Mouse (Mus musculus) megakaryocyte, embryonic 14.5 days (primary cell): ENCODE measurements around the gene Zfp740. TPM values are rescaled to one million over a fixed set of nuclear protein-coding genes. Genes with fewer than 3 reads are reported as not detected.
A peak's percentile ranks its signal among the peaks of the same experiment; 100 is the strongest.

Experiments
- H3K27me3 ChIP-seq: replicated peaks from 2 replicates; pipeline ENCODE3; 2012; ENCODE audit warnings: inconsistent platforms
- H3K36me3 ChIP-seq: replicated peaks from 2 replicates; pipeline ENCODE3; 2012; ENCODE audit warnings: low read length, inconsistent platforms, mixed read lengths
- H3K4me1 ChIP-seq: 2 replicates; pipeline ENCODE4 v1.6.1; 2012; ENCODE audit warnings: inconsistent platforms
- H3K4me3 ChIP-seq: replicated peaks from 2 replicates; pipeline ENCODE3; 2012; ENCODE audit warnings: moderate library complexity, mild to moderate bottlenecking, inconsistent platforms
- H3K9me3 ChIP-seq: 2 replicates; pipeline ENCODE4 v1.6.1; 2012; ENCODE audit warnings: inconsistent platforms
- FLI1 ChIP-seq: IDR thresholded peaks from 2 replicates; pipeline ENCODE4 v1.6.1; 2012; ENCODE audit warnings: low read length, inconsistent platforms, mixed read lengths
- GATA1 ChIP-seq: IDR thresholded peaks from 3 replicates; pipeline ENCODE4 v1.6.1; 2012; ENCODE audit warnings: mixed read lengths, low read length, inconsistent platforms, borderline replicate concordance
- polyA plus RNA-seq: library from polyadenylated mRNA; stranded (reverse); fragments of >175 nt; gene quantifications from 2 replicates; pipeline ENCODE4 v1.2.3, GENCODE M21; 2012; ENCODE audit warnings: low replicate concordance; ENCODE audit not compliant: insufficient read depth

Zfp740 gene
- polyA plus RNA-seq, 1 experiment: 3.8 TPM

DNA sequence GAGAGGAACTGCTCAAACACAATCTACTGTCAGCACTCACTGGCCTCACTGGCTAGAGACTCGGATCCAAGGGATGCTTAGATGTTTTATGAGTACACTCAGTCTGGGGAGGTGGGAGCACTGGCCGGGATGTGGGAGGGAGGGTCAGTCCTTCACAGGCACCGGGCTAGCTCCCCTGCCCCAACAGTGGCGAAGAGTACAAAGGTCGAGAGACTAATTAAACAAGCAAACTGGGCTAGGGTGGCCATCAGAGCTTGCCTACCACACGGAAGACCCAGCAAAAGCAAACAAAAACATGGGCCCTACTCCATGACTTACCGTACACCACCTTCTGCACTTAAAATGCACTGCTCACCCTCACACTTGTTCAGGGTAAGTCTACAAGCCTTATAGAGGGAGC, 11.3 kb upstream of the Zfp740 start:
- Histone ChIP-seq H3K4me3 (no peak overlapping the region), H3K9me3 (no peaks in the 10 kb centered on the region), H3K27me3 (peaks cover 61% of the 10 kb centered on the region), H3K4me1 (peaks cover 18% of the 10 kb centered on the region), H3K36me3 (no peaks in the 10 kb centered on the region)
- no peak for TF ChIP-seq FLI1
- TF ChIP-seq GATA1: no peak

DNA sequence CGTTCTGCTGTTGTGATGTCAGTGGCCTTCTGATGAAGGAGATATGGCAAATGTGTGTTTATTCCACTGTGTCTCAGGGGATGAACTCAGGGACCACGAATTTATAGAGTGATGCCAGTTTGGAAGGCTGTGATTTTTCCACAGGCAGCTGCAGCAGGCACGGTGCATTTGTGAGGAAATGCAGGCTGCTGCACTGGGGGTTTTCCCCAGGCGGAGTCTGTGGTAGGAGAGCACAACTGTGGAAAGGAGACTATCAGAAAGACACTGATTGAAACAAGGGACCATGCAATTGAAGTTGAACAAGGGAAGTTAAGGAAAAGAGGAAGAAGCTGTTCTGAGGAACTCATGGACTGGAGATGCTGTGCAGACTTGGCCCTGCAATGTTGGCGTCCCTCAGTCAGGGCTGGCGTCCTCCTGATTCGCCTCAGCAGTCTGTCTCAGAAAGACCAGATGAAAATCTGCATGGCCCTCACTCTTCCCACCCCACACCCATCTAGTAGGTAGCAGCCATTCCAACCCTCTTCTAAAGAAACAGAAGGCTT, 10.7 kb upstream of the Zfp740 start:
- Histone ChIP-seq H3K36me3 (no peaks in the 10 kb centered on the region), H3K4me3 (no peak overlapping the region), H3K9me3 (no peaks in the 10 kb centered on the region), H3K4me1 (peaks cover 18% of the 10 kb centered on the region), H3K27me3 (peaks cover 61% of the 10 kb centered on the region)
- TF ChIP-seq FLI1 (no peak), GATA1 (no peak)

DNA sequence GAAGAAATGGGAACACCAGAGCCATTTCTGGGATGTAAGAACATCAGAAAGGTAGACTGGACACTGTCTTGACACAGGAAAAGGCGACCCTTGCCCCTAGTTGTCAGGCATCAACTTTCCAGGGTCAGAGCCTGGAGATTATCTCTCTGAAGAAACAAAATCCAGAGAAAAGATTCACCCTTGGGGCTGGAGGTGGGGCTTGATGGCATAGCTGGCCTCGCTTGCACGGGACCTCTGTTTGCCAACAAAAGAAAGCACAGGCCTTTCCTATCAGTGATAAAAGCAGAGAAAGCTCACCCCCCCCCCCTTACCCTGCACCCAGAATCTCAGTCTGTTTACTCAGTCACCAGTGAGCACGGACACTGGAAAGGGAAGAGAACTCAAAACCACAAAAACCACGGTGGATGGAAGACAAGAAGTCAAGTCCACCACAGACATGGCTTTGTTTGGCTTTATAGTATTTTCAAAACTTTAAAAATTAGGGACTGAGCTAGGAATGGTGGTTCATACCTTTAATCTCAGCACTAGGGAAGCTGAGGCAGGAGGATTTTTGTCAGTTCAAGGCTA, 10.1 kb upstream of the Zfp740 start:
- no peaks in the 10 kb centered on the region for H3K36me3 ChIP-seq
- no peak overlapping the region for H3K4me3 ChIP-seq
- no peaks in the 10 kb centered on the region for H3K9me3 ChIP-seq
- H3K27me3 ChIP-seq: peaks cover 58% of the 10 kb centered on the region
- TF ChIP-seq GATA1: no peak
- TF ChIP-seq FLI1: no peak
- peaks cover 18% of the 10 kb centered on the region for H3K4me1 ChIP-seq

DNA sequence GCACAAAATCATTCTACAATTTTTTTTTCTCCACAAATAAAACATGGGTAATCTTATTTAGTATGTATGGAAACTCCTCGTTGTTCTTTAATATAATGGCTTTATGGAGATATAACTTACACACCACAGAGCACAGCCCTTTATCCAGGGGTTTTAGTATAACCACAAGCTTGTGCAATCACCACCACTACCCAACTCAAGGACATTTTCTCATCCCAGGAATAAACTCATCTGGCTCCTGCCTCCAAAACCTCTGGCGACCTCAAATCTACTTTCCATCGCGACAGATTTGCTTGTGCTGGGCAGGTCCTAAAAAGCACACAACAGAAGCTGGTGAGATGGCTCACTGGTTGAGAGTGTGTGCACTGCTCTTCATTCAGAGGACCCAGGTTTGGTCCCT, 9.4 kb upstream of the Zfp740 start:
- TF ChIP-seq GATA1 (no peak), FLI1 (no peak)
- Histone ChIP-seq H3K36me3 (no peaks in the 10 kb centered on the region), H3K4me1 (peaks cover 18% of the 10 kb centered on the region), H3K4me3 (no peak overlapping the region), H3K9me3 (no peaks in the 10 kb centered on the region), H3K27me3 (peaks cover 50% of the 10 kb centered on the region)

DNA sequence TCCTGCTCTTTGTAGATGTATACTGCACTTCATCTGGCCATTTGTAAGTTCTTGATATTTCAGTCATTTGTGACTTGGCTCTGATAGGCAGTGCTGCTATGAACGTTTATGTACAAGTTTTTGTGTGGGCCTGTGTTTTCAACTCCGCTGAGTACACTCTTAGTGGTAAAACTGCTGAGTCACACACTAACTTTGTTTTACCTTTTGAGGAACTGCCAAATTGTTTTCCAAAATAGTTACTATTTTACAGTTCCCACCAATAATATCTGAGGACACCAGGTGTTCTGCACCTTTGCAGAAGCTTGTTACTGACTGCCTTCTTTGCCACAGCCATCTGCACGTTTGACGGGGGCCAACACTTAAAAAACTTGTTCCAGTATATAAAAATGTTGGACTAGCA, 8.6 kb upstream of the Zfp740 start:
- TF ChIP-seq FLI1: no peak
- no peak for TF ChIP-seq GATA1

DNA sequence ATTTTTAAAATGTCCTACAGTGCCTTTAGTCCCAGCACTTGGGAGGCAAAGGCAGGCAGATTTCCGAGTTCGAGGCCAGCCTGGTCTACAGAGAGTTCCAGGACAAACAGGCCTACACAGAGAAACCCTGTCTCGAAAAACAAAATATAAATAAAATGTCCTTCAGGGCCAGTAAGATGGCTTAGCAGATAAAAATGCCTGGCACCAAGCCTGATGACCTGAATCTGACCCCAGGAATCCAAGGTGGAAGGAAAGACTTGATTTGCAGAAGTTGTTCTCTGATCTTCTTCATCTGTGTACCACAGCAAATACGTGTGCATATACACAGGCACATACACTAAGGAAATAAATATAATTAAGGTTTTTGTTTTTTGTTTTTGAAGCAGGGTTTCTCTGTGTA, 7.7 kb upstream of the Zfp740 start:
- TF ChIP-seq FLI1 (no peak), GATA1 (no peak)
- no peak overlapping the region for H3K4me3 ChIP-seq
- no peaks in the 10 kb centered on the region for H3K9me3 ChIP-seq
- H3K4me1 ChIP-seq: peaks cover 22% of the 10 kb centered on the region
- no peaks in the 10 kb centered on the region for H3K36me3 ChIP-seq
- H3K27me3 ChIP-seq: peaks cover 39% of the 10 kb centered on the region

More for the DNA sequence above, 8.6 kb upstream of the Zfp740 start:
- Histone ChIP-seq H3K9me3 (no peaks in the 10 kb centered on the region), H3K4me3 (no peak overlapping the region), H3K4me1 (peaks cover 22% of the 10 kb centered on the region), H3K36me3 (no peaks in the 10 kb centered on the region), H3K27me3 (peaks cover 49% of the 10 kb centered on the region)

DNA sequence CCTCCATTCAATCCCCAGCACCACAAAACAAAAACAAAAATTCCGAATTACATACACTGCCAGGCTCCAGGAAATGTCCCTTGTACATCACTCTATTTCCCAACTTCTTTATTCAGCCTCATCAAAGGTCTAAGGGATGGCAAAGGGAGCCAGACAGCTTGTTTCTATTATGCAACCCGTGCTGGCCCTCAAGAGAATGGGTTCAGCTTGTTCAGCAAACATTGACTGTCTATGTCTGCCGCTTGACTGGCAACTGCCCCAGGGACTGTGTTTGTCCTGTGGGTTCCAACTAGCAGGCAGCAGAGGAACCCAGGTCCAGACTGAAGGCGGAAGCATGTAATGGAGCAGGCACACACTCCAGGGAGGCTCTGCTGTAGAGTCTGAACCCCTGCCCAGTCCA, 4.2 kb upstream of the Zfp740 start:
- Histone ChIP-seq H3K4me3 (no peak overlapping the region), H3K27me3 (peaks cover 16% of the 10 kb centered on the region), H3K36me3 (peaks cover 3% of the 10 kb centered on the region), H3K9me3 (no peaks in the 10 kb centered on the region), H3K4me1 (peaks cover 25% of the 10 kb centered on the region)
- TF ChIP-seq FLI1: no peak
- no peak for TF ChIP-seq GATA1

DNA sequence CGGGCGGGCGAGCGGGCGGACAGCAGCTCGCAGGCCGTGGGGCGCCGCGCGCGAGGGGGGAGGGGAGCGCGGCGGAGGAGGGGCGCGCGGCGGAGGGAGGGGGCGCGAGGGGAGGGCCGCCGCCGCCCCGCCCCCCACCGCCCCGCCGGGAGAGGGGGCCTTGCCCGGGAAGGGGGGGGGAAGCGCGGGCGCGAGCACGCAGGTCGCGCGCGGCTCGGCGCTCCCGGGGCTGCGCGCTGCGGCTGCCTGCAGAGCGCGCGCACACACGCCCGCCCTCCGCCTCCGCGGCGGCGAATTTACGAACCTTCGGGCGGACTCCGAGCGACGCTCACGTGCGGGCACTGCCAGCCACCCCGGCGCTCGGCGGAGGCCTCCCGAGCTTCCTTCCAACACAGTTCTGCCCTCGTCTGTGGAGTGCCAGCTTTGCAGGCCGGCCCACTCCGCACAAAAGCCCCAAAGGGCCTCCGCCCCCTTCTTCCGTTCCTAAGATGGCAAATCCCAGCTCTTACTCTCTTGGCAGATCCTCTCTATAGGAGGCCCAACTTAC, 859 bp downstream of the Zfp740 start:
- H3K4me3 ChIP-seq: peak overlapping the region; percentile 93
- peaks cover 53% of the 10 kb centered on the region for H3K4me1 ChIP-seq
- no peak for TF ChIP-seq GATA1
- no peak for TF ChIP-seq FLI1

DNA sequence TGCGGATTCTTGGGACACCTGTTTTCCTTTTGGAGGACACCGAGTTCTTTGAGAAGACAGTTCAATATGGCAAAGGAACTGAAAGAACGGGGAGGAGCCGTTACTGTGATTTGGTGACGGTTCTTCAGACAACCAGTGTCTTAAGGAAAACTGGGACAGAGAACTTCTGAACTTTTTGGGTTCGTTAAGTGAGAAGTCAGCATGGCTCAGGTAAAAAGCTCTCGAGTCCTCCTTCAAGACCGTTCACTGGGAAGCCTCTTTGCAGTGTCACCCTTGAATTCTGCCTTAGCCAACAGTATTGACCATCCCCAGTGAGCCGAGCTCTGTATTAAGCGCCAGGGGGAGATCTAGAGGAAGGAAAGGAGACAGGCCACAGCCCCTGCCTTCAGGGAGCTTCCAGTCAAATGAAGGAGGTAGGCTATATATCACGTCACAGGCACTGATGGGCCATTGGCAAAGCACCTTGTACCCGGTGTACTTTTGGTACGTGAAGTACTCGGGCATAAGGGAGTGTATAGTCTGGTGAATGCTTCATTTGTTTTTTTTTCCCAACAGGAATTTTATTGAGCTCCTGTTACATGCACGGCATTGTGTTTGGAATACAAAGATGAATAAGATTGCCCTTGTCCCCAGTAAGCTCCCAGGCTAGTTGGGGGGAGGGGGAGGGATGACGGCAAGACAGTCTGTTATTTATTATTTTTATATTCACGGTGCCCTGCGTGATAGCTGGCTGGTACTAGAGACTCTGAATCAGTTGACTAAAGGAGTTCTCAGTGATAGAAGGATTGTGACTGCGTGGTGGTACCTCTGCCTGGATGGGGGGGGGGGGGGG, 1.8 kb downstream of the Zfp740 start, which contains the start of gene Csad:
Gene Csad (minus strand): TSS at position 51 of the 832 bp plus-strand sequence.
- peaks cover 49% of the 10 kb centered on the region for H3K4me1 ChIP-seq
- no peaks in the 10 kb centered on the region for H3K27me3 ChIP-seq
- peaks cover 56% of the 10 kb centered on the region for H3K36me3 ChIP-seq
- H3K4me3 ChIP-seq: peak within 1 kb of the TSS; percentile 93
- H3K9me3 ChIP-seq: no peaks in the 10 kb centered on the region
- no peak for TF ChIP-seq FLI1

More for the DNA sequence above, 859 bp downstream of the Zfp740 start:
- Histone ChIP-seq H3K36me3 (peaks cover 49% of the 10 kb centered on the region), H3K9me3 (no peaks in the 10 kb centered on the region), H3K27me3 (peaks cover 3% of the 10 kb centered on the region)

DNA sequence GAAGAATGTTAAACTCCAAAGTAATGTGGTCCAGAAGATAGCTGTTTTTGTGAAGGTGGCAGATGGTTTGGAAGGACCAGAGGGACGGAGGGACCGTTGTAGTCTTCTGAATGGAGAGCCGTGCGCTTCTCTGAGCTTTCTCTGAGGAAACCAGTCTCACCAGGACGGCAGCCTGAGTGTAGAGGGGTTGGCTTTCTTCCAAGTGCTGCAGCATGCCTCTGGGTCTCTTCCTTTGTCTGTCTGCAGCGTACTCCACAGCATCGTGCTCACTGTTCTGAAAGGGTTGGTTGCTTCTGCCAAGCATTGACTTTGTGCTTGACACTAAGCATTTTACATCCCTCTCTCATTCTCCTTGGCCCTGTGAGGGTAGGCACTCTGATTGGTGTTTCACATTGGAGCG, 2.7 kb downstream of the Zfp740 start:
- Histone ChIP-seq H3K9me3 (no peaks in the 10 kb centered on the region), H3K4me1 (peaks cover 56% of the 10 kb centered on the region), H3K27me3 (no peaks in the 10 kb centered on the region), H3K4me3 (no peak overlapping the region), H3K36me3 (peaks cover 62% of the 10 kb centered on the region)
- no peak for TF ChIP-seq GATA1
